Mouse (Mus musculus) cerebellum, adult 2 months (tissue): ENCODE data around the gene Mme. TPM values are rescaled to one million over a fixed set of nuclear protein-coding genes. Genes with fewer than 3 reads are reported as not detected.

Experiments
- DNase-seq, 2 experiments: peaks; one replicate each; pipeline ENCODE4 v3.0.0; 2021
- H3K27ac ChIP-seq: fragments of 200-500 bp; 2 replicates; pipeline ENCODE4 v1.5.1; 2012; ENCODE audit warnings: low read length, control low read depth, inconsistent platforms; ENCODE audit not compliant: insufficient read depth
- H3K27me3 ChIP-seq: fragments of 200-500 bp; 2 replicates; pipeline ENCODE4 v1.6.1; 2012; ENCODE audit warnings: inconsistent platforms, mild to moderate bottlenecking, low read length, moderate library complexity; ENCODE audit not compliant: control insufficient read depth, insufficient read depth
- H3K4me1 ChIP-seq: fragments of 200-500 bp; 2 replicates; pipeline ENCODE4 v1.6.1; 2011; ENCODE audit warnings: low read length; ENCODE audit not compliant: control insufficient read depth, insufficient read depth
- H3K4me3 ChIP-seq: fragments of 200-500 bp; replicated peaks from 2 replicates; pipeline ENCODE3; 2011; ENCODE audit warnings: mild to moderate bottlenecking, low read depth, low read length, control low read depth; ENCODE audit not compliant: insufficient read depth
- CTCF ChIP-seq: fragments of 200-500 bp; IDR thresholded peaks from 2 replicates; pipeline ENCODE4 v1.5.1; 2011; ENCODE audit warnings: low read depth, mild to moderate bottlenecking, control low read depth, low read length, moderate library complexity, borderline replicate concordance; ENCODE audit not compliant: insufficient read depth
- POLR2A ChIP-seq: fragments of 200-500 bp; IDR thresholded peaks from 2 replicates; pipeline ENCODE4 v1.6.1; 2011; ENCODE audit warnings: low read length, control low read depth, borderline replicate concordance; ENCODE audit not compliant: insufficient read depth
- WGBS: fragments of 180-500 bp; shearing (Covaris S2); methylation state at CpG from one replicate; pipeline ENCODE4 v1.1.7; 2018; 5-methylcytosine and 5-hydroxymethylcytosine counted together
- polyA plus RNA-seq: library from polyadenylated mRNA; depleted of rRNA; stranded (reverse); fragments of >200 nt; gene quantifications from 2 replicates; pipeline ENCODE4 v1.2.3, GENCODE M21; 2012

Mme gene
- polyA plus RNA-seq, 1 experiment: 2.6 TPM

DNA sequence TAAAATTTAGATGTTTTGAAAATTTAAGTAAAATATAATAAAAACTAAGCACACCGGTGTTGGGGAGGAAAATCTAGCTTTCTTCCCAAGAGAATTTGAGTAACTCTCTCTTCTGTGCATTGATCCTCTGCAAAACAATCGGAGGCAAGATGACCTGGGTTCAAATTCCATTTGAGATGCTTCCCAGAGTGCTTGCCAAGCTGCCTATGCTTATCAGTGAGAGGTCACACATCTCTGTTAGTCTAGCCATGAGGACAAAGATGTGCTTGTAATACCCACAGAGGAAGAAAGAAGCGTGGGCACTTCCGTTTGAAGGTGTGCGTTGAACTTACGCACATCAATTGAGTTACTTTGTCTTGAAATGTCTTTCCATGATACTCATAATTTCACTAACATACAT lies 53.0 kb downstream of the Mme start:
- H3K4me3 ChIP-seq: no peak overlapping the region
- 90% methylated on average over 6 of the region's 6 CpGs for WGBS
- TF ChIP-seq POLR2A (no peak), CTCF (no peak)
- H3K27ac ChIP-seq: no peak overlapping the region
- no peak for DNase-seq
- no peaks in the 10 kb centered on the region for H3K4me1 ChIP-seq
- no peaks in the 10 kb centered on the region; the same call in 1 of the 2 replicates for H3K27me3 ChIP-seq

GRCm38 (mm10) chr3:63294791-63295190 lies 53.5 kb downstream of the Mme start:
- 68% methylated on average over 4 of the region's 4 CpGs for WGBS
- Histone ChIP-seq H3K4me3 (no peak overlapping the region), H3K27ac (no peak overlapping the region), H3K4me1 (no peaks in the 10 kb centered on the region), H3K27me3 (no peaks in the 10 kb centered on the region; the same call in 1 of the 2 replicates)
- DNase-seq: no peak
- TF ChIP-seq CTCF (no peak), POLR2A (no peak)

DNA sequence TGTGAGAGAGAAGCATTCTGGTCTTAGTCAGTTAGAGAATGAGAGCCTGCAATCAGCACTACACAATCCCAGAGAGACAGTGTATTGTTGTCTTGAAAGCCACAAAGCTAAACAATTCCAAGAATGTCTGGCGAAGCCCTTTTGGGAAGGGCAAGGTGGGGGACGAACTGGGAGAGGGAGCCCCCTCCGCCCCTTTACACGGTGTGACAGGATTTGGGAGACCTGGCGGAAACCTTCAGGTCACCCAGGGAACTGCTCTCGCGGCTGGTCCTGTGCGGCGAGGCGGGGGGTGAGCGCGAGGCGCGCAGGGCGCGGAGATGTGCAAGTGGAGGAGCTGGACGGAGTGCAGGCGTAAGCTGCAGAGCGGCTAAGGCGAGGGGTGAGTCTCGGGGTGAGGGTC lies 53.9 kb downstream of the Mme start:
- no peaks in the 10 kb centered on the region for H3K4me1 ChIP-seq
- H3K27me3 ChIP-seq: no peaks in the 10 kb centered on the region; the same call in 1 of the 2 replicates
- TF ChIP-seq POLR2A (no peak), CTCF (no peak)
- WGBS: under 1% methylated on average over 21 of the region's 21 CpGs
- H3K4me3 ChIP-seq: peak overlapping the region; percentile 58
- DNase-seq: peak; percentile 5 to 38
- H3K27ac ChIP-seq: no peak overlapping the region

DNA sequence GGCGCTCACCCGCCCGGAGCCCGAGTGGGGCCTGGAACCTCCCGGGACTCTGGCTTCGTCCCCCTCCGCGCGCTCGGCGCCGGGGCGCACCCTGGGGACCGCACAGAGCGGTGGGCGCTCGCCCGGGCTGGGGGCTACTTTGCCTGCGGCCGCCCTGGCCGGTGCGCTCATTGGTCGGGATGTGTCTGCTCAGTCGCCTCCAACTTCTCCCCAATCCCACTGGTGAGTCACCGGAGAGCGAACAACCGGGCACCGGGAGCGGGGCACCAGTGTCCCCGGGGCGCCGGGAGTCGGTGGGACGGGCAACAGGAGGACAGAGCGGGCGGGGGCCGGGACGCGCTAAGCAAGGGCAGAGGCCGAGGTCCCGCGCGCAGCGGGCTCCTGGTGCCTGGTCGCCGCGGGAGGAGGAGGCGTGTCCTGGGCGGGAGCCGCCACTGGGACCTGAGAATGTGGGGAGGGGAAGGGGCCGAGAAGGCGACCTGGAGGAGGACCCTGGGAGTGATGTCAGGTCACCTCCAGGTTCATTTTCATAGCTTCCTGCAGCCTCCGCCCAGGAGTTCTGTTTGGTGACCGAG lies 54.4 kb downstream of the Mme start:
- no peak overlapping the region for H3K27ac ChIP-seq

GRCm38 (mm10) chr3:63296411-63296810 lies 55.1 kb downstream of the Mme start:
- Histone ChIP-seq H3K4me3 (peak overlapping the region; percentile 34), H3K27me3 (no peaks in the 10 kb centered on the region; the same call in 1 of the 2 replicates), H3K27ac (no peak overlapping the region), H3K4me1 (no peaks in the 10 kb centered on the region)
- peak; percentile 4 to 8 for DNase-seq
- TF ChIP-seq POLR2A: no peak
- TF ChIP-seq CTCF: no peak
- WGBS: 5% methylated on average over 12 of the region's 12 CpGs

More for the DNA sequence above, 54.4 kb downstream of the Mme start:
- TF ChIP-seq POLR2A (no peak), CTCF (no peak)
- Histone ChIP-seq H3K27me3 (no peaks in the 10 kb centered on the region; the same call in 1 of the 2 replicates), H3K4me1 (no peaks in the 10 kb centered on the region), H3K4me3 (peak overlapping the region; percentile 58)
- peak; percentile 21 to 33 for DNase-seq
- WGBS: under 1% methylated on average over 53 of the region's 54 CpGs

GRCm38 (mm10) chr3:63297787-63298186 lies 56.5 kb downstream of the Mme start:
- no peaks in the 10 kb centered on the region for H3K4me1 ChIP-seq
- 10% methylated on average over 6 of the region's 6 CpGs for WGBS
- H3K27me3 ChIP-seq: no peaks in the 10 kb centered on the region
- TF ChIP-seq POLR2A (no peak), CTCF (peak; percentile 53; the same call in 1 of the 2 replicates)
- peak; percentile 43 to 45 for DNase-seq
- H3K4me3 ChIP-seq: no peak overlapping the region
- H3K27ac ChIP-seq: no peak overlapping the region

GRCm38 (mm10) chr3:63315211-63315760 lies 73.9 kb downstream of the Mme start:
- DNase-seq: no peak
- no peak overlapping the region for H3K27ac ChIP-seq
- H3K4me1 ChIP-seq: no peaks in the 10 kb centered on the region
- H3K4me3 ChIP-seq: no peak overlapping the region
- no peaks in the 10 kb centered on the region for H3K27me3 ChIP-seq
- TF ChIP-seq CTCF (no peak), POLR2A (no peak)
- WGBS: 80% methylated on average over 7 of the region's 7 CpGs

DNA sequence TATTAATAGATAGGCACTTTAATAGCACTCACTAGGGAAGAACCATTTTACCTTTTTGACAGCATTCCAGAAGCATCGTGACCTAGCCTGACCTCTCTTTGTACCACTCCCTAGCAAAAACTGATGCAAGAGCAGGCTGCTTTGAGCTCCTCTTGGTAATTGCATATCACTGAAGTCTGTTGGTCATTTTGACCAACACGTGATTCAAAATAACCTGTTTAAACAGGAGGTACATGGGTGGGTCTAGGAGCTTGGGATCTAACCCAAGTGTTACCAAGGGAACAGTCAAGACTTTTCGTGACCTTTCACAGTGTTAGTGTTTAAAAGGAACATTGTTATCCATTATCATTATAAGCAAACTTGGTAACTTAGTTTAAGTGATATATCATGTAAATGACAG lies 76.2 kb downstream of the Mme start:
- no peak for DNase-seq
- WGBS: 76% methylated on average over 3 of the region's 3 CpGs
- no peak for TF ChIP-seq CTCF
- no peak for TF ChIP-seq POLR2A
- H3K27me3 ChIP-seq: no peaks in the 10 kb centered on the region
- H3K4me1 ChIP-seq: no peaks in the 10 kb centered on the region
- no peak overlapping the region for H3K27ac ChIP-seq
- H3K4me3 ChIP-seq: no peak overlapping the region
